Mouse (Mus musculus): ENCODE results near the gene Zfp169. TPM values are rescaled to one million over a fixed set of nuclear protein-coding genes. Genes with fewer than 3 reads are reported as not detected.

Gene Zfp169
- total and polyA plus RNA-seq, 3 experiments: 3.6 to 6.5 TPM; not detected in 1

DNA sequence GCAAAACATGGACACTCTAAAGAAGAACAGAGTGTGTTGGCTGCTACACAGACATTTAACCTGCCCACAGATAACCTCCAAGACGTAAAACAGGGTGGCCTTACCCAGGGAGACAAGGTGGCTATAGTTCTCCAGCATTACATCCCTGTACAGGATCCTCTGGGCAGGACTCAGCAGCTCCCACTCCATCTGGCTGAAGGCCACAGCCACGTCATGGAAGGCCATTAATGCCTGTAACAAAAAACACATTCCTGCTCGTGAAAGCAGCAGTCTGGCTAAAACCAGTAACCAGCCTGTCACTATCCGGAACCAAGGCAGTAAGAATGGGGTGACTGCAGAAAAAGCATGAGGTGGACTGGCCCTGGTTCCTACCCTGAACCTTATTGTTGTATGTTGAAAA is 14.6 kb downstream of the Zfp169 start:
- peaks cover 12 to 16% of the 10 kb centered on the region in 2 experiments for H3K36me3 ChIP-seq (ENCODE audit: control insufficient read depth in 1 of 2, insufficient read depth in 2 of 2, low read length in 2 of 2)
- no peak for TF ChIP-seq CHD1 (IDR thresholded peaks at IDR 0.05; ENCODE audit: low read depth, low read length)
- TF ChIP-seq CHD2 (IDR thresholded peaks at IDR 0.05; ENCODE audit: low read length): no peak
- no peak for TF ChIP-seq GATA1 (IDR thresholded peaks at IDR 0.05; ENCODE audit: low read depth, low read length)
- TF ChIP-seq SMC3 (IDR thresholded peaks at IDR 0.05; ENCODE audit: low read depth, low read length): no peak
- no peak for TF ChIP-seq ZNF384 (IDR thresholded peaks at IDR 0.05; ENCODE audit: low read depth, low read length)
- no peak for TF ChIP-seq POLR2A (IDR thresholded peaks at IDR 0.05; ENCODE audit: control insufficient read depth in 1 of 2, insufficient read depth in 1 of 2, low read depth in 1 of 2, low read length in 2 of 2, poor library complexity in 1 of 2)
- no peak for TF ChIP-seq CTCF (IDR thresholded peaks at IDR 0.05 in 2 of 3, conservative IDR thresholded peaks at IDR 0.05 in 1 of 3; ENCODE audit: control insufficient read depth in 1 of 3, insufficient read depth in 1 of 3, low read depth in 2 of 3, low read length in 3 of 3, poor library complexity in 1 of 3, severe bottlenecking in 1 of 3)
- no peak for TF ChIP-seq MEF2A (IDR thresholded peaks at IDR 0.05; ENCODE audit: extremely low read depth, insufficient replicate concordance, low read depth, low read length, poor library complexity, severe bottlenecking)
- TF ChIP-seq ETS1 (IDR thresholded peaks at IDR 0.05; ENCODE audit: low read depth, low read length): no peak
- TF ChIP-seq POLR2AphosphoS5 (IDR thresholded peaks at IDR 0.05; ENCODE audit: borderline replicate concordance, low read depth, low read length): no peak
- no peak for TF ChIP-seq USF1 (IDR thresholded peaks at IDR 0.05; ENCODE audit: low read depth, low read length)
- TF ChIP-seq MXI1 (IDR thresholded peaks at IDR 0.05; ENCODE audit: low read depth, low read length): no peak
- TF ChIP-seq E2F4 (IDR thresholded peaks at IDR 0.05; ENCODE audit: borderline replicate concordance, low read depth, low read length): no peak
- TF ChIP-seq TCF12 (IDR thresholded peaks at IDR 0.05; ENCODE audit: low read depth, low read length): no peak
- no peak for TF ChIP-seq KAT2A (conservative IDR thresholded peaks at IDR 0.05; ENCODE audit: low read depth, low read length)
- TF ChIP-seq HCFC1 (IDR thresholded peaks at IDR 0.05; ENCODE audit: low read depth, low read length): no peak
- no peak for TF ChIP-seq MAX (IDR thresholded peaks at IDR 0.05; ENCODE audit: low read length)
- TF ChIP-seq POLR2AphosphoS2 (IDR thresholded peaks at IDR 0.05; ENCODE audit: low read length): no peak
- TF ChIP-seq ZC3H11A (IDR thresholded peaks at IDR 0.05; ENCODE audit: low read depth, low read length): no peak
- TF ChIP-seq ELF1 (IDR thresholded peaks at IDR 0.05; ENCODE audit: low read depth, low read length): no peak

DNA sequence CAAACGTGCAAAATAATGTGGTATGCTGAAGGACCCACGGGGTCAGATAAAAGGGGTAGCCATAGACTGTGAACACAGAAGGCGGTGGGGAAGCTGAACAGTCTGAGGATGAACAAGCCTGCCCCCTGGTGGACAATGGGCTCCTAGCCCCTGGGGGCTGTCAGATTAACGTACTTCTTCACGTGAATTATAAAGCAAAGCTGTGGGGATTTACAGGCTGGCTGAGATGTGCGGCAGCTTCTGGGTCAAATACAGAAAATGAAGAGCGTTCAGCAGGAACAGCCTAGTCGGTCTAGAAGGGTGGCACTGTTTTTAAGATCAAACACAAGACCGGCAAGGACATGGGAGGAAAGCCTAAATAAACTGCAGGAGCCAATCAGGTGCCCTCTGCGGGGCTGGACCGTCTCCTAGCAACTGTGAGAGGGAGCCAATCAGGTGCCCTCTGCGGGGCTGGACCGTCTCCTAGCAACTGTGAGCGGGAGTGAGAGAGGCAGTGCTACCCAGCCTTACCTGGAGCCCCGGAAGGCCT is 15.5 kb downstream of the Zfp169 start:
- Histone ChIP-seq H3K4me1 (ENCODE audit: control insufficient read depth in 1 of 2, insufficient read depth in 2 of 2, low read length in 2 of 2) (peaks cover 0 to 6% of the 10 kb centered on the region in 2 experiments; a peak in 3 of 4 replicates), H3K9ac (ENCODE audit: control insufficient read depth, low read depth, low read length, poor library complexity, severe bottlenecking) (no peak overlapping the region), H3K36me3 (ENCODE audit: control insufficient read depth in 1 of 2, insufficient read depth in 2 of 2, low read length in 2 of 2) (peaks cover 10 to 12% of the 10 kb centered on the region in 2 experiments), H3K4me3 (ENCODE audit: control insufficient read depth in 1 of 2, insufficient read depth in 1 of 2, low read depth in 2 of 2, low read length in 2 of 2) (no peak overlapping the region), H3K27me3 (ENCODE audit: control insufficient read depth in 1 of 2, insufficient read depth in 2 of 2, low read length in 2 of 2) (no peaks in the 10 kb centered on the region), H3K9me3 (replicated peaks; ENCODE audit: insufficient read depth, low read length) (no peaks in the 10 kb centered on the region), H3K27ac (ENCODE audit: control insufficient read depth, low read depth, low read length) (no peak overlapping the region), H3K79me2 (ENCODE audit: control insufficient read depth, insufficient read depth, low read length, poor library complexity) (no peaks in the 10 kb centered on the region)
- TF ChIP-seq GATA1 (IDR thresholded peaks at IDR 0.05; ENCODE audit: low read depth, low read length): no peak
- 0 out of 2 replicates have a peak, but pooled peaks have one; percentile 12 for TF ChIP-seq SMC3 (IDR thresholded peaks at IDR 0.05; ENCODE audit: low read depth, low read length)
- peak; percentile 25 for TF ChIP-seq RAD21 (IDR thresholded peaks at IDR 0.05; ENCODE audit: low read depth, low read length)
- TF ChIP-seq CTCF (IDR thresholded peaks at IDR 0.05 in 2 of 3, conservative IDR thresholded peaks at IDR 0.05 in 1 of 3; ENCODE audit: control insufficient read depth in 1 of 3, insufficient read depth in 1 of 3, low read depth in 2 of 3, low read length in 3 of 3, poor library complexity in 1 of 3, severe bottlenecking in 1 of 3): peak; percentile 57 to 76 (median 74)
- peak; percentile 44 for DNase-seq (ENCODE audit: low read depth, low spot score)

More for the DNA sequence above, 14.6 kb downstream of the Zfp169 start:
- H3K27me3 ChIP-seq (ENCODE audit: control insufficient read depth in 1 of 2, insufficient read depth in 2 of 2, low read length in 2 of 2): no peaks in the 10 kb centered on the region
- H3K4me1 ChIP-seq (ENCODE audit: control insufficient read depth in 1 of 2, insufficient read depth in 2 of 2, low read length in 2 of 2): peaks cover 0 to 14% of the 10 kb centered on the region in 2 experiments; a peak in 3 of 4 replicates
- no peaks in the 10 kb centered on the region for H3K79me2 ChIP-seq (ENCODE audit: control insufficient read depth, insufficient read depth, low read length, poor library complexity)
- H3K27ac ChIP-seq (ENCODE audit: control insufficient read depth, low read depth, low read length): no peak overlapping the region
- no peak overlapping the region for H3K4me3 ChIP-seq (ENCODE audit: control insufficient read depth in 1 of 2, insufficient read depth in 1 of 2, low read depth in 2 of 2, low read length in 2 of 2)
- no peak overlapping the region for H3K9ac ChIP-seq (ENCODE audit: control insufficient read depth, low read depth, low read length, poor library complexity, severe bottlenecking)
- no peak for DNase-seq (ENCODE audit: low read depth, low spot score)
- no peaks in the 10 kb centered on the region for H3K9me3 ChIP-seq (replicated peaks; ENCODE audit: insufficient read depth, low read length)
